Mouse (Mus musculus): Measurements from ENCODE around the gene Supt16. TPM values are rescaled to one million over a fixed set of nuclear protein-coding genes. Genes with fewer than 3 reads are reported as not detected.

Gene Supt16
- polyA plus RNA-seq, 1 experiment from 2014 or later = 62.7 TPM

DNA sequence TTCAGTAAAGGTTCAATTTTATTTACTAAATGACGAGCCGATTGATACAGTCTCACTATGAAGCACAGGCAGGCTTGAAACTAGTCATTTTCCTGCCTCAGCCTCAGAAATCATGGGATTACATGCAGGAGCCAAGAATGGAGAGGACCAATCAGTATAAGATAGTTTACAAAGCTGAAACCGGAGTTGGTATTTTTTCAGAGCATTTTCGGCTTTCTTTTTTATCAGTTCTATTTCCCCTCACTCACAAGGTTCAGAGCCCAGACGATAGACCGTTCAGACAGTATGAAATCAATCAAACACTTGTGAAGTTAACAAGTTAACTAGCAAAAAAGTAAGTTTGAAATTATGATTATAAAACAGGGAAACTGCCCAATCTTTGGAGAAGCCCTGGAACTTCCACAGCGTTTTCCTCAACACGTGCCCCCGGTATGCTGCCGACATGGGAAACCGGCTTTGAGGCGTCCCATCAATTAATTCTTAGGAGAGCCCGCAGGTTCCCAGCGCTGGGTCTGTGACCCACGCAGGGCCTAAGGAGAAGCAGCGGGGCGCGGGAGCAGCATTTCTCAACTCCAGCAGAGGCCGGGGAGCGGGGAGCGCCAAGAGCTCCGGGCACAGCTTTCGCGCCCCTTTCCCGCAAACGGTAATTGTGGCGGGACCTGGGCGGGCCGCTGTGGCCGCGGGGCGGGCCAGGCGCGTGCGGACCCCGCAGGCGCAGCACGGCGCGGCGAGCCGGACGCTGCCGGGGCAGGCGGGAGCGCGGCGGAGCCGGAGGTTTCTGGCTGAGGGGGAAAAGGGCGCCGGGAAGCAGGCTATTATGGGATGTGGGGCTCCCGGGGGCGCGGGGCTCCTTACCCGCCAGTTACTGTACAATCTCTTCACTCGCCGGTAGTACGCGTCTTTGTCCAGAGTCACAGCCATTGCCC lies 723 bp downstream of the Supt16 start:
- peaks cover 25% of the 10 kb centered on the region for H3K4me1 ChIP-seq (replicated peaks)
- peak overlapping the region; percentile 99 for H3K9ac ChIP-seq (replicated peaks)
- H3K27me3 ChIP-seq = no peaks in the 10 kb centered on the region
- H3K4me2 ChIP-seq (replicated peaks) = peak overlapping the region; percentile 89
- no peaks in the 10 kb centered on the region for H3K9me3 ChIP-seq
- under 1% methylated on average over 59 of the region's 59 CpGs for WGBS
- H3K27ac ChIP-seq = peak overlapping the region; percentile 93
- peak overlapping the region; percentile 100 for H3K4me3 ChIP-seq (replicated peaks)
- no peak; the same call in 1 of the 2 replicates for ATAC-seq
- H3K36me3 ChIP-seq = peaks cover 26% of the 10 kb centered on the region

DNA sequence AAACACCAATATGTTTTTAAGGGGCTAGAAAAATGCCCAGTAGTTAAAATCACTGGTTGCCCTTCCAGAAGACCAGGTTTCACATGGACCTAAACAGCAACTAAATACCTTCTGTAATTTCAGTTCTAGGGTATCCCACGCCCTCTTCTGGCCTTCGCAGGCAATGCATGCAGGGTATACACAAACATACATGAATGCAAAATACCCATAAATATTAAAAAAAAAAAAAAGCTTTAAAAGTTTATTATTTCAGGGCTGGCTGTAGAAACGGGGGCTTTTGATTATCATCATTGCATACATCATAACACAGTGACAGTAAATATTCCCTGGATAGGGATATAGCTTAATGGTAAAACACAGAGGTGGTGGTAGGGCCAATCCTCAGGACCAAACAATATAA lies 1.5 kb downstream of the Supt16 start:
- Histone ChIP-seq H3K4me3 (replicated peaks) (peak overlapping the region; percentile 100), H3K36me3 (peaks cover 21% of the 10 kb centered on the region), H3K27me3 (no peaks in the 10 kb centered on the region), H3K27ac (no peak overlapping the region), H3K4me1 (replicated peaks) (peaks cover 25% of the 10 kb centered on the region), H3K9ac (replicated peaks) (peak overlapping the region; percentile 99), H3K9me3 (no peaks in the 10 kb centered on the region), H3K4me2 (replicated peaks) (peak overlapping the region; percentile 89)
- 15% methylated on average over 3 of the region's 3 CpGs for WGBS
- ATAC-seq = no peak

DNA sequence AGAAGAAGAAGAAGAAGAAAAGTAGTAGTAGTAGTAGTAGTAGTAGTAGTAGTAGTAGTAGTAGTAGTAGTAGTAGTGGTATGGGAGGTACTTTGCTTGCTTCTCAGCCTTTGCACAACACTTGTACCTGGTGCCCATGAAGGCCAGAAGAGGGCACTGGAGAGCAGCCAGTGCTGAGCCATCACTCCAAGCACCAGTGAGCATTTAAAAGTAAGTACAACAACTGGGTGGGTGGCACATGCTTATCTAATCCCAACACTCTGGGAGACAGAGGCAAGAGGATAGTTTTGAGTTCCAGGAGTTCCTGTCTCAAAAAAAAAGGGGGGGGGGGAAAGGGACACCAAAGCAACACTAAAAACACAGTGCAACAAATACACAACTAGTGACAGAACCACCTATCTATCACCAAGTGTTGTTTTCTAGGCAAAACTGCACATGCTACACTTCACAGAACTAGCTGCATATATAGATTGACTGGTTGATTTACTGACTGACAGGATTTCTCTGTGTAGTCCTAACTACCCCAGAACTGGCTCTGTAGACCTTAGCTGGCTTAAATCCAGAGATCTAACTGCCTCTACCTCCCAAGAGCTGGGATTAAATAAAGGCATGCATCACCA lies 6.4 kb downstream of the Supt16 start:
- no peaks in the 10 kb centered on the region for H3K9me3 ChIP-seq
- H3K27ac ChIP-seq = no peak overlapping the region
- no peak for ATAC-seq
- H3K9ac ChIP-seq (replicated peaks) = no peak overlapping the region
- H3K4me3 ChIP-seq (replicated peaks) = no peak overlapping the region
- H3K4me2 ChIP-seq (replicated peaks) = no peak overlapping the region
- H3K4me1 ChIP-seq (replicated peaks) = peaks cover 10% of the 10 kb centered on the region
- no peaks in the 10 kb centered on the region for H3K27me3 ChIP-seq
- H3K36me3 ChIP-seq = peaks cover 6% of the 10 kb centered on the region

DNA sequence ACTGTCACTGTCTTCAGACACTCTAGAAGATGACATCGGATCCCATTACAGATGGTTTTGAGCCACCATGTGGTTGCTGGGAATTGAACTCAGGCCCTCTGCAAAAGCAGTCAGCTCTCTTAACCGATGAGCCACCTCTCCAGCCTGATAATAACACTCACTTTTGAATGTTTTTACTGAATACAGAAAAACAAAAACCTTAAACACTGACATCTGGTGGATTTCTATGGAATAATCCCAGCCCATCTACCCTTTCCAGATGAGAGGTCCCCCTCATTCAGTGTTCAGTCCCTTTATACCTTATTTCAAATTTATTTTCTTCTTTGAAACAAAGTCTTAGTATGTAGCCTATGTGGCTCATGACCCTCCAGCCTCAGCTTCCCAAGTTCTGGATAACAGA lies 7.7 kb downstream of the Supt16 start:
- Histone ChIP-seq H3K27ac (no peak overlapping the region), H3K4me1 (replicated peaks) (no peaks in the 10 kb centered on the region)
- WGBS = 88% methylated on average over 2 of the region's 2 CpGs

DNA sequence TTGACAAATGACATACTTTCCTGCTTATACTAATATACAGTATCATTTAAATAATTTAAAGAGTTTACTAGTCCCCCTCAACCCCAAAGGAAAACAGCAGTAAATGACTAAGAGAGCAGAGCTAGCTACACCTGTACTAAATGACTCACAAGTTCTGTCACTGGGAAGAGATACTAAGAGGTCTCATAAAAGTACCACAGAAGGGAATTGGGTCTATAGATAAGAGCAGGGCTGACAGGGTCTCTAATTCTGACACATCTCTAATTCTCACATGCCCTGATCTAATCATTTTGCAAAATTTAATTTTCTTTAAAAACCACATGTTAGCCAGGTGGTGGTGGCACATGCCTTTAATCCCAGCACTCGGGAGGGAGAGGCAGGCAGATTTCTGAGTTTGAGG lies 8.4 kb downstream of the Supt16 start:
- Histone ChIP-seq H3K4me3 (replicated peaks) (no peak overlapping the region), H3K27me3 (no peaks in the 10 kb centered on the region), H3K9ac (replicated peaks) (no peak overlapping the region), H3K36me3 (0 out of 2 replicates have a peak, but pooled peaks cover 3% of the 10 kb centered on the region), H3K4me2 (replicated peaks) (no peak overlapping the region), H3K27ac (no peak overlapping the region), H3K4me1 (replicated peaks) (no peaks in the 10 kb centered on the region), H3K9me3 (no peaks in the 10 kb centered on the region)
- no peak for ATAC-seq
- WGBS = 96% methylated on average over 1 of the region's 1 CpGs

More for the DNA sequence above, 7.7 kb downstream of the Supt16 start:
- Histone ChIP-seq H3K9me3 (no peaks in the 10 kb centered on the region), H3K27me3 (no peaks in the 10 kb centered on the region), H3K36me3 (peaks cover 6% of the 10 kb centered on the region), H3K4me3 (replicated peaks) (no peak overlapping the region), H3K4me2 (replicated peaks) (no peak overlapping the region), H3K9ac (replicated peaks) (no peak overlapping the region)
- ATAC-seq = no peak

DNA sequence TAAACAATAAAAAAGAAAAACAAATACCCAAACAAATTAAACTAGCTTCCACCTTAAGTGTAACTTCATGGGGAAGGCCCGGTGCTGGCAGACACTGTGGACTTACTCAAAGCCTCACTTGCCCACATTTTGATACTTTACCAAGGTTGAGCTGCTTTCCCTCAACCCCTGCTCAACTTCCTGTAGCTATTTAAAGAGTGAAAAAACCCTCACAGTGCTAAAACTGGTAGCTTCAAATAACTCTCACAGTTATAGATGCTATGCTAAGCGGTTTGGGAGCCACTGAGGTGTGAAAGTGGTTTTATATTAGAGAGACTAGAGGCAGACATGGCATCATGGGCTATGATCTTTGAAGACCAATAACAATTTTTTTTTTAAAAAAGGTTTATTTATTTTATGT lies 30.6 kb downstream of the Supt16 start:
- no peak overlapping the region for H3K4me3 ChIP-seq (replicated peaks)
- no peaks in the 10 kb centered on the region for H3K9me3 ChIP-seq
- no peak for ATAC-seq
- 90% methylated on average over 2 of the region's 2 CpGs for WGBS
- no peak overlapping the region for H3K9ac ChIP-seq (replicated peaks)
- peaks cover 73% of the 10 kb centered on the region for H3K36me3 ChIP-seq
- no peak overlapping the region for H3K4me2 ChIP-seq (replicated peaks)
- no peaks in the 10 kb centered on the region for H3K27me3 ChIP-seq
- no peaks in the 10 kb centered on the region for H3K4me1 ChIP-seq (replicated peaks)
- no peak overlapping the region for H3K27ac ChIP-seq

DNA sequence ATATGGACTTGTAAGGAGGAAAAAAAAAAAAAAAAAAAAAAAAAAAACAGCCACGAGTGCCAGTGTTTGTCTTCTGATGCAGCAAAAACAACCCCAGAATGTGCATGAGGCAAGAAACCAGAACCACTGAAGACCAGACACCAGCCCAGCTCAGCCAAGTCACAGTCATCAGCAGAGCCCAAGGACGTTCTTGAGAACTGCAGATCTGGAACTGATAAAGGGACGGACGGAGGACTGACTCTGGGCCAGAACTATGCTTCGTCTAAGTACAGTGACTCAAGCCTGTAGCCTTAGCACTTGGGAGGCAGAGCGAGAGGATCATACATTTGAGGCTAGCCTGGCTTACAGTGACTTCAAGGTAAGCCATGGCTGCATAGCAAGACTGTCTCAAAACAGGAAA lies 36.3 kb downstream of the Supt16 start:
- Histone ChIP-seq H3K9me3 (no peaks in the 10 kb centered on the region), H3K4me3 (replicated peaks) (no peak overlapping the region), H3K27me3 (no peaks in the 10 kb centered on the region), H3K36me3 (peaks cover 75% of the 10 kb centered on the region), H3K4me1 (replicated peaks) (no peaks in the 10 kb centered on the region), H3K4me2 (replicated peaks) (no peak overlapping the region), H3K9ac (replicated peaks) (no peak overlapping the region), H3K27ac (no peak overlapping the region)
- 91% methylated on average over 6 of the region's 6 CpGs for WGBS
- no peak for ATAC-seq

DNA sequence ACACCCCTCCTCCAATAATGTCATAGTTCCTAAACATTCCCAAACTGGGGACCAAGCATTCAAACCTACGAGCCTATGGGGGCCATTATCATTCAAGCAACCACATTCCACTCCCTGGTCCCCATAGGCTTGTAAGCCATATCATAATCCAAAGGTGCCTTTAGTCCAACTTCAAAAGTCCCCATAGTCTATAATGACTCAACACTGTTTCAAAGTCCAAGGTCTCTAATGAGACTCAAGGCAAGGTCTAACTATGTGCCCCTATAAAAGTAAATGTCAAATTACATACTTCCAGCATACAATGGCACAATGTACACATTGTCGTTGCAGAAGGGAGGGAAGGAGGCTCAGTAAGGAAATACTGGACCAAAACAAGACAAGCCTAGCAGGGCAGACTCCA lies 42.2 kb downstream of the Supt16 start:
- Histone ChIP-seq H3K4me3 (replicated peaks) (no peak overlapping the region), H3K27me3 (no peaks in the 10 kb centered on the region), H3K36me3 (peaks cover 23% of the 10 kb centered on the region), H3K4me1 (replicated peaks) (peaks cover 12% of the 10 kb centered on the region), H3K9me3 (no peaks in the 10 kb centered on the region), H3K4me2 (replicated peaks) (no peak overlapping the region), H3K27ac (no peak overlapping the region), H3K9ac (replicated peaks) (no peak overlapping the region)
- 93% methylated on average over 2 of the region's 2 CpGs for WGBS
- ATAC-seq = no peak

DNA sequence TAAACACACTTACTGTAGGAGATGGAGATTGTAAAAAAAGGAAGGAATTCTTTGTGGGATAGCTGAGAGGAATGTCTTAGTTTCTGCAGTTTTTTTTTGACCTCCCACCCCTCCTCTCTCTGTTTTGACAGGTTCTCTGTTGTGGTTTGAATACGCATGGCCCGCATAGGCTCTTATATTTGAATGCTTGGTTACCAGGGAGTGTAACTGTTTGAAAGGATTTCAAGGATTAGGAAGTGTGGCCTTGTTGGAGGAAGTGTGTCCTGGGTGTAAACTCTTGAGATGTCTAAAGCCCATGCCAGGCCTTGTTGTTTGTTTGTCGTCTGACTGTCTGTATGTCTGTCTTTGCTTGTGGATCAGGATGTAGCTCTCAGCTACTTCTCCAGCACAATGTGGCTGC lies 44.6 kb downstream of the Supt16 start:
- Histone ChIP-seq H3K27me3 (no peaks in the 10 kb centered on the region), H3K4me1 (replicated peaks) (peaks cover 12% of the 10 kb centered on the region), H3K36me3 (peaks cover under 1% of the 10 kb centered on the region), H3K4me2 (replicated peaks) (peak overlapping the region; percentile 34; the same call in 1 of the 2 replicates), H3K4me3 (replicated peaks) (no peak overlapping the region), H3K9ac (replicated peaks) (peak overlapping the region; percentile 28; the same call in 1 of the 2 replicates), H3K9me3 (no peaks in the 10 kb centered on the region), H3K27ac (no peak overlapping the region)
- WGBS = 18% methylated on average over 3 of the region's 3 CpGs
- peak; percentile 62 for ATAC-seq

DNA sequence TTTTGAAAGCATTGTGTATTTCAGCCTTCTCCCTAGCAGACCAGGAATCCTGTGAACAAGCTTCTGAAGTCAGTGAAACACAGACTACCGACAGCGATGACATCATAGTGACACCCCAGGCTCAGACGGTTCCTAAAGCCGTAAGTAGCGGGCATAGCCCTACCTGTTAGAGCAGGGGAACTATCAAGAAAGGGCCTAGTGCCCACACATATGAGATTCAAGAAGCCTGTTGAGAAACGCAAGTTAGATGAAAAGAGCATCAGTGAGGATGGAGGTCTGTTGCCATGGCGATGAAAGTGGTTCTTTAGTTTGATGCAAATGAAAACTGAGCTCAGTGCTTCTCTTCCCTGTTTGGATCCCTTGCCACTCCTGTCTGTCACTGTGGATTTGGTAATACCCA lies 45.0 kb downstream of the Supt16 start:
- Histone ChIP-seq H3K4me3 (replicated peaks) (peak overlapping the region; percentile 6; the same call in 1 of the 2 replicates), H3K36me3 (no peaks in the 10 kb centered on the region), H3K9me3 (no peaks in the 10 kb centered on the region), H3K9ac (replicated peaks) (peak overlapping the region; percentile 28; the same call in 1 of the 2 replicates), H3K27ac (peak overlapping the region; percentile 25; the same call in 1 of the 2 replicates), H3K4me2 (replicated peaks) (peak overlapping the region; percentile 34), H3K4me1 (replicated peaks) (peaks cover 12% of the 10 kb centered on the region), H3K27me3 (no peaks in the 10 kb centered on the region)
- ATAC-seq = peak; percentile 53
- 14% methylated on average over 7 of the region's 7 CpGs for WGBS

DNA sequence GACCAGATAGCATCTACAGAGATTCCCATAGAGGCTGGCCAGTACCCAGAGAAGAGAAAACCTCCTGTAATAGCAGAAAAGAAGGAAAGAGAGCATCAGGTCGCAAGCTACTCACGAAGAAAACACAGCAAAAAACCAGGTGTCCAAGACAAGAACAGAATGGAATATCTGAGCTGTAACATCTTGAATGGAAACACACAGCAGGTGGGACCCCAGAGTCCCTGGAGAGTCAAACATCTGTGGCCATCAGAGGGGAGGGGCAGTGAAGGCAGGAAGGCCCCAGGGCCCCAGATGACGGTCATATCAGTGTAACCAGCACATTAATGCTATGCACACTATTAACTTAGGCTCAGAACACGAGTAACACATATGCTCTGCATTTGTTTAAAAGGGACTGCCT lies 47.3 kb downstream of the Supt16 start:
- Histone ChIP-seq H3K27ac (no peak overlapping the region), H3K9me3 (no peaks in the 10 kb centered on the region), H3K4me1 (replicated peaks) (peaks cover 12% of the 10 kb centered on the region), H3K27me3 (no peaks in the 10 kb centered on the region), H3K4me2 (replicated peaks) (no peak overlapping the region), H3K36me3 (no peaks in the 10 kb centered on the region), H3K9ac (replicated peaks) (no peak overlapping the region), H3K4me3 (replicated peaks) (no peak overlapping the region)
- ATAC-seq = no peak
- 57% methylated on average over 4 of the region's 4 CpGs for WGBS

DNA sequence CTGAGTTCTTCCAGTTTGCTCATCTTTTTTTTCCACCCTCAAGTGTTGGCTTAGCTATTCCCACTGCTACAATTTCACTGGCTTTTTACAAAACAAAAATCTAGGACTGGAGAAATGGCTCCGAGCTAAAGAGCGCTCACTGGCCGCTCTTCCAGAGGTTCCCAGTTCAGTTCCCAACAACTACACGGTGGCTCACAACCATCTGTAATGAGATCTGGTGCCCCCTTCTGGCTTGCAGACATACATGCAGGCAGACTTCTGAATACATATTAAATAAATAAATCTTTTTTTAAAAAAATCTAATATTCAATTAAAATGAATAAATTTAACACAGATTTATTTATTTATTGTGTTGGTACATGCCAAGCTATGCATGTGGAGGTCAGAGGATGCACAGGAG lies 50.7 kb downstream of the Supt16 start:
- no peak overlapping the region for H3K4me2 ChIP-seq (replicated peaks)
- no peak overlapping the region for H3K4me3 ChIP-seq (replicated peaks)
- no peaks in the 10 kb centered on the region for H3K36me3 ChIP-seq
- WGBS = 65% methylated on average over 4 of the region's 4 CpGs
- no peaks in the 10 kb centered on the region for H3K4me1 ChIP-seq (replicated peaks)
- H3K27ac ChIP-seq = no peak overlapping the region
- H3K27me3 ChIP-seq = no peaks in the 10 kb centered on the region
- no peak for ATAC-seq
- no peaks in the 10 kb centered on the region for H3K9me3 ChIP-seq
- H3K9ac ChIP-seq (replicated peaks) = no peak overlapping the region

All from midbrain, embryonic 13.5 days (tissue).